Mouse (Mus musculus) spleen, adult 2 months (tissue): ENCODE results near the gene H1f0. TPM values are rescaled to one million over a fixed set of nuclear protein-coding genes. Genes with fewer than 3 reads are reported as not detected.

Experiments
- DNase-seq, 2 experiments: peaks; one replicate each; pipeline versions ENCODE4 v3.0.0 to v3.0.0-alpha.2; 2012 to 2021; ENCODE audit warnings: low spot score in 2 of 2, low read depth in 1 of 2
- H3K27ac ChIP-seq: fragments of 200-500 bp; 2 replicates; pipeline ENCODE4 v1.5.1; 2012; ENCODE audit warnings: low read length, inconsistent platforms; ENCODE audit not compliant: insufficient read depth
- H3K27me3 ChIP-seq: fragments of 200-500 bp; 2 replicates; pipeline ENCODE4 v1.6.1; 2012; ENCODE audit warnings: mild to moderate bottlenecking, moderate library complexity, low read length, inconsistent platforms; ENCODE audit not compliant: control insufficient read depth, insufficient read depth
- H3K36me3 ChIP-seq: fragments of 200-500 bp; 2 replicates; pipeline ENCODE4 v1.6.1; 2012; ENCODE audit warnings: mild to moderate bottlenecking, low read length, inconsistent platforms; ENCODE audit not compliant: control insufficient read depth, insufficient read depth
- H3K4me1 ChIP-seq: fragments of 200-500 bp; 2 replicates; pipeline ENCODE4 v1.6.1; 2011; ENCODE audit warnings: inconsistent platforms; ENCODE audit not compliant: control insufficient read depth, insufficient read depth, insufficient read length
- H3K4me3 ChIP-seq: fragments of 200-500 bp; 2 replicates; pipeline ENCODE4 v1.5.1; 2011; ENCODE audit warnings: mild to moderate bottlenecking, inconsistent platforms; ENCODE audit not compliant: insufficient read depth, insufficient read length; ENCODE audit errors: extremely low read depth
- CTCF ChIP-seq: fragments of 200-500 bp; IDR thresholded peaks from 2 replicates; pipeline ENCODE4 v1.5.1; 2011; ENCODE audit warnings: mild to moderate bottlenecking, inconsistent platforms; ENCODE audit not compliant: insufficient read depth, insufficient read length, insufficient replicate concordance; ENCODE audit errors: extremely low read depth
- POLR2A ChIP-seq: fragments of 200-500 bp; IDR thresholded peaks from 2 replicates; pipeline ENCODE4 v1.6.1; 2011; ENCODE audit warnings: low read depth, low read length, inconsistent platforms
- WGBS: fragments of 180-500 bp; shearing (Covaris S2); methylation state at CpG from one replicate; pipeline ENCODE4 v1.1.7; 2018; 5-methylcytosine and 5-hydroxymethylcytosine counted together
- polyA plus RNA-seq: library from polyadenylated mRNA; depleted of rRNA; stranded (reverse); fragments of >200 nt; gene quantifications from 2 replicates; pipeline ENCODE4 v1.2.3, GENCODE M21; 2012; rRNA removed

The H1f0 gene
- polyA plus RNA-seq = 14.3 and 25.4 TPM in 2 replicates

DNA sequence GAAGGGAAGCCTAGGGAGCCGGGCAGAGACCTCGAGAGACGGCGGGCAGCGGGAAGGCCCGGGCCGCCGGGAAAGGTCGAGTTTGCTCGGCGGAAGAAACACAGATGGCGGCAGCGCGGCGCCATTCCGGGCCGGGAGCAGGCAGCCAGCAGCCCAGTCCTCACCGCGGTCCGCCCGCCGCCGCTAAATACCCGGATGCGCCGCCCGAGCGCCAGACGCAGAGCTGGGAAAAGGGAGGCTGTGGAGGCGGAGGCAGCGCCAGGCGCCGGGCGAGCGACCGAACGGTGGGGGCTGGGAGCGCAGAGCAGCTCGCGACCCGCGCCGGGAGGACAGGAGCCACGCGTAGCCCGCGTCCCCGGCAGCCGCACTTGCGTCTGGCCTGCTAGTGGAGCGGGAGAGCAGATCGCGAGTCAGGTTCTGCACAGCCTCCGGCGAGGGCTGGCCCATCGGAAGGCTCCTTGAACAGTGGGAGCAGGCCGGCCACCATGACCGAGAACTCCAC lies at the start of gene H1f0:
H1f0 (plus strand) TSS at position 214 of the 502 bp plus-strand sequence.
- no peak for TF ChIP-seq CTCF
- TF ChIP-seq POLR2A = no peak
- peak in 1 of 2 experiments; percentile 55 for DNase-seq
- Histone ChIP-seq H3K4me3 (peak within 1 kb of the TSS; percentile 80), H3K36me3 (no peaks in the 10 kb centered on the region), H3K27me3 (peaks cover 17% of the 10 kb centered on the region), H3K27ac (peak within 1 kb of the TSS; percentile 82), H3K4me1 (peaks cover 2% of the 10 kb centered on the region; the same call in 1 of the 2 replicates)
- WGBS = 1% methylated on average over 58 of the region's 58 CpGs

DNA sequence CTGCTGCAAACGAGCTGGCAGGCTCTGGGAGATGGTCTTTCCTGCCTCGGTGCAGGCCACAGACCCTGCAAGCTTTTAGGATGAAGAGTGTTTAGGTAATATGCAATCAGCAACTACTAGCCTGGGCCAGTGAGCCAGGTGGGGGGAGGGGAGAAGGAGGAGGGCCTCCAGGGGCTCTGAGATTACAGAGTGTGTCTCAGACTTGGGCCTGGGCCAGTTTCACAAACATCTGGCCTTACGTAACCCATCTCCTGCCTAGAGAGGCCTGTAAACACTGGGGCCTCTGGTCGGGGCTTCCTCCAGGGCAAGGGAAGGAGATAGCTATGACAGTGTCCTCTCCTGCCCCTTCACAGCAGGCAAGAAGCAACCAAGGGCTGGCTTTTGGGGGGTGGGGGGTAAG lies 49.4 kb upstream of the H1f0 start:
- Histone ChIP-seq H3K27me3 (no peaks in the 10 kb centered on the region), H3K4me3 (no peak overlapping the region), H3K27ac (no peak overlapping the region; the same call in 1 of the 2 replicates), H3K4me1 (peaks cover 8% of the 10 kb centered on the region; the same call in 1 of the 2 replicates), H3K36me3 (no peaks in the 10 kb centered on the region)
- no peak for DNase-seq
- 16% methylated on average over 4 of the region's 4 CpGs for WGBS
- TF ChIP-seq CTCF = no peak
- TF ChIP-seq POLR2A = no peak

DNA sequence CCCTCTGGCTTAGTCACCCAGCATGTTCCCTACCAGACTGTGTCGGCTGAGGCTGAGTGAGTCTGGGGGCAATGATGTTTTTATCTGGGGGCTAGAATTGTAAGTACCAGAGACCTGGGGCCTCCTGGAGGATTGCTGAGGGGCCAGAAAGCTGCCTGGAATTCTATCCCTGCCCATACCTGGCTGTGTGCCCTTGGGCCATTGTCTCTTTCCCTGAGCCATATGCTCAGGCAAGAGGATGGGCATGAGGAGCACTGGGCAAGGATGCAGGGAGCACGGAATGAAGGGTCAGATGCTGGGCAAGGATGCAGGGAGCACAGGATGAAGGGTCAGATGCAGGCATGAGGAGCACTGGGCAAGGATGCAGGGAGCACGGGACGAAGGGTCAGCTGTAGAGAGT lies 48.2 kb upstream of the H1f0 start:
- no peaks in the 10 kb centered on the region for H3K27me3 ChIP-seq
- no peak overlapping the region for H3K27ac ChIP-seq
- H3K4me3 ChIP-seq = no peak overlapping the region
- DNase-seq = no peak
- TF ChIP-seq POLR2A (no peak), CTCF (no peak)
- WGBS = 91% methylated on average over 4 of the region's 4 CpGs
- no peaks in the 10 kb centered on the region for H3K36me3 ChIP-seq
- peaks cover 15% of the 10 kb centered on the region; the same call in 1 of the 2 replicates for H3K4me1 ChIP-seq

DNA sequence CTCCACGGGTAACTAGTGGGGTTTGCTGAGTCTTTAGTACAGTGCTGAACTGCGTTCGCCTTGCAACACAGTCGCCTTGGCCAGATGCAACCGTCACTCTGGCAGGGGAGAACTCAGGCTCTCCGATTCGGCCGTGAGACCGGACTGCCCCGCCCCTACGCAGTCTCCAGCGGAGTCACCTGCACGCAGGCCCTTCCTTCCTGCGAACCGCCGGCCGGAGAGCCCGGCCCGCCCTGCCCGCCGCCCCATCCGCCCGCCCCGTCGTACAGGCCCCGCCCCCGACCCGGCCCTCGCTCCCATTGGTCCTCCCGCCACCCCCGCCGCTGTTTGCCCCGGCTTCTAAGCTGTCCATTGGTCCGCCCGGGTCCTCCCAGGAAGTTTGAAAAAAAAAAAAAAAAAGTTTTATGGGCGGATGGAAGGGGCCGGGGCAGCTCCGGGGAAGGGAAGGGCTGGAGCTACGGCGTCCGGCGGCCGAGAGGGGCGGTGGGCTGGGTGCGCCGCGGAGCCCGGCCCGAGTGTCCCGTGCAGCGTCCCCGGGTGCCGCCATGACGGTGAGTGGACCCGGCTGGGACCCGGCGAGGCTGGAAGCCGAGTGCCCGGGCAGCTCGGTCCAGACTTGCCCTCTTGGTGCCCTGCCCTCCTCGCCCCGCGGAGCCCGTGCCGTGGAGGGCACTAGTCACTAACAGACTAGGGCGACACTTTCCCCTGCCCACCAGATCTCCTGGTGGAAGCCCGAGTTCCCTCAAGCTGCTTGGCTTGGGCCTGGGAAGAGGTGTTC lies 45.4 kb upstream of the H1f0 start:
- H3K27me3 ChIP-seq = no peaks in the 10 kb centered on the region
- under 1% methylated on average over 67 of the region's 67 CpGs for WGBS
- TF ChIP-seq POLR2A (peak; percentile 34; the same call in 1 of the 2 replicates), CTCF (no peak)
- peak; percentile 77 to 87 for DNase-seq
- H3K4me3 ChIP-seq = peak overlapping the region; percentile 99
- H3K36me3 ChIP-seq = peaks cover 2% of the 10 kb centered on the region; the same call in 1 of the 2 replicates
- H3K27ac ChIP-seq = peak overlapping the region; percentile 95
- H3K4me1 ChIP-seq = peaks cover 15% of the 10 kb centered on the region; the same call in 1 of the 2 replicates

DNA sequence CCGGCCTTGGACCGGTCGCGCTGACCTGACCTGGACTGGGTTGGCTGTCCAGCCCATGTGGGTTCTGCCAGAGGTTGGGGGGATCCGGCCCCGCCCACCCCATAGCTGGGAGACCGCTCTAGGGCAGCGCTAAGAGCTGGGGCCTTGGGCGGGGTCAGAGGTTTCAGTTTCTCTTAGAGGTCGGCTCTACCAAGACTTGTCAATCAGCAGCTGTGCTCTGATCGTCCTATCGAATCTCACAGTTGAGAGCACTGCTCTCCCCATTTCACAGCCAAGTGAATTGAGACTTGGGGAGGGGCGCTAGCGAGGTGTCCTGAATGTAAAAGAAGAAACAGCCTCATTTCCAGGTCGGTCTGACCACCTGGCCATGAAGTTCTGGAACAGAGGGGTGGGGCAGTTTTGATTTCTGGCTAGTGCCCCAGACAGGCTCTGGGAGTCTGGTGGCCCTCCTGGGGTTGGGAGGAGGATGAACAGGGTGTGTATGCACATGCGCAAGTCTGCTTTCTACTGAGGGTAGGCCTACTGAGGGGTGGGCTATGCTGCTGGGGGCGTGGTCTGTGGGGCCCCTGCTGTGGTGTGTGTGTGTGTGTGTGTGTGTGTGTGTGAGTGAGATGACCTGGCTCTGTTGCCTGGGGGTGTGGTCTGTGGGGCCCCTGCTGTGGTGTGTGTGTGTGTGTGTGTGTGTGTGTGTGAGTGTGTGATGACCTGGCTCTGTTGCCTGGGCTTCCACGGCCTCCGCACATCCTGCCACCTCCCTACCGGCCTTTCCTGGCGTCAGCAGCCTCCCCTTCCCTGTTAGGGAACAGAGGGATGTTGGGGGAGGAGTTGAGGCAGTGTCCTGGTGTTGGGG lies 44.6 kb upstream of the H1f0 start:
- Histone ChIP-seq H3K4me3 (peak overlapping the region; percentile 99), H3K27me3 (no peaks in the 10 kb centered on the region), H3K4me1 (peaks cover 15% of the 10 kb centered on the region; the same call in 1 of the 2 replicates), H3K27ac (peak overlapping the region; percentile 95), H3K36me3 (peaks cover 3% of the 10 kb centered on the region; the same call in 1 of the 2 replicates)
- WGBS = 5% methylated on average over 21 of the region's 21 CpGs
- TF ChIP-seq POLR2A (no peak), CTCF (no peak)
- peak; percentile 48 to 62 for DNase-seq

DNA sequence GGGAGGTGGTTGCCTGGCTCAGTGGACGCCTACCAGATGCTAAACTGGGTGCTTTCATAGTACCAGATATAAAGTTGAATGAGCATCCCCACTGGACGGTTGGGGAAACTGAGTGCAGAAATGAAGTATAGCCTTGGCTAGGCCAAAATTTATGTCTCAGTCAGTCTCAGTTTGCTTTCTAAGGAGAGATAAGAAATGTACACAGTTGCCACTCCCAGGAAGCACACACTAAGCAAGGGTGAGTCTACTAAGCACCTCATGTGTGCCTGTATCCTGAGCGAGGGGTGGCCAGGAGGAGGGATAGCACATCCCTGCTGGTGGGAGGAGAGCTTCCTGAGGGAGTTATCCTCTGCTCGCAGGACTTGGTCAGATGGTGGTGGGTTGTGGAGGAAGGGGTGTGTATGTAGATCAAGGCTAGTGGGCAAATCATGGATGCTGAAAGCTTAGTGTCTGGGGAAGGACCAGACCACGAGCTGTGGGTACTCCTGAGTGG lies 43.9 kb upstream of the H1f0 start:
- DNase-seq = no peak
- Histone ChIP-seq H3K4me1 (peaks cover 15% of the 10 kb centered on the region; the same call in 1 of the 2 replicates), H3K27me3 (no peaks in the 10 kb centered on the region), H3K4me3 (no peak overlapping the region), H3K36me3 (peaks cover 3% of the 10 kb centered on the region; the same call in 1 of the 2 replicates), H3K27ac (0 out of 2 replicates have a peak overlapping the region, but pooled peaks have one; percentile 8)
- 56% methylated on average over 5 of the region's 5 CpGs for WGBS
- TF ChIP-seq POLR2A (no peak), CTCF (no peak)
